Comparison of ENCODE assay signal across 14 mouse cellular contexts in the genomic region with DNA sequence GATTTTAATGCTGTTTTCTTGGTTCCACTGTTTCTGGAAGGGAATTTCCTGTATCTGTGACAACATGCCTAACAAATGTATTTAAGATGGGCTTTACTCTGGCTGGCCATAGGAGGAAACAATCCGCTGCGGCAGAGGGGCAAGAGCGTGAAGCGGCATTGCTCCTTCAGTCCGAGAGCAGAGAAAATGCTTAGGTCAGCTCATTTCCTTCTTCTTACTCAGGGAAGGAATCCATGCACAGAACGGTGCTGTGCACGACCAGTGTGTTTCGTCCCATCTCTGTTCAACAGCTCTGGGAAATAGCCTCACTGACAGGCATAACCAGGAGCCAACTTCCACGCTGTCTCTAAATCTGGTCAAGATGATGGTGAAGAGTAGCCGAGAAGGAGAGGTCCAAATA. TPM values are rescaled to one million over a fixed set of nuclear protein-coding genes. Genes with fewer than 3 reads are reported as not detected.
DNase-seq lines count a peak whose midpoint lies in the region; ATAC-seq and TF ChIP-seq lines count a peak whose summit lies in the region.
"Had no signal": no experiment of that assay in that cellular context is flagged by ENCODE, and none has a peak within 500 bp of the region (broad histone marks: within the 10 kb centered on the region; RNA-seq: fewer than 3 reads in every experiment).

No protein-coding gene starts in this region.

- TF ChIP-seq POLR2A in CH12.LX (IDR thresholded peaks at IDR 0.05; ENCODE audit: low read depth, low read length): no peak
- TF ChIP-seq POLR2A in kidney, adult 2 months (IDR thresholded peaks at IDR 0.05; ENCODE audit: low read depth, low read length): no peak

- dilution Hi-C loops in CH12.LX (cut with MboI; ENCODE audit: extremely low pct_ligation_motif_present, extremely low pct_unique_long_range_greater_than_20kb, low sequenced_read_pairs): no loop called here

- no peak for TF ChIP-seq RAD21 in CH12.LX (IDR thresholded peaks at IDR 0.05; ENCODE audit: low read depth, low read length)

- in situ Hi-C loops in CH12.LX (cut with MboI; ENCODE audit: low pct_ligation_motif_present, low pct_unique_long_range_greater_than_20kb, low sequenced_read_pairs) (no loop called here), ES-E14 (cut with MboI; ENCODE audit: low sequenced_read_pairs in 2 of 2, unreplicated experiment in 2 of 2) (no loop called here)

- no peak overlapping the region for H3K4me3 ChIP-seq in lung, embryonic 15.5 days
- H3K4me3 ChIP-seq in CH12.LX (replicated peaks in 1 of 3; ENCODE audit: low read depth in 2 of 3, low read length in 2 of 3, poor library complexity in 1 of 3): no peak overlapping the region
- H3K4me3 ChIP-seq in ES-E14 (ENCODE audit: insufficient read depth in 1 of 2, low read depth in 1 of 2, low read length in 2 of 2, poor library complexity in 1 of 2, severe bottlenecking in 1 of 2): no peak overlapping the region
- H3K4me3 ChIP-seq in stomach, postnatal 0 days (ENCODE audit: low read depth, low read length): no peak overlapping the region
- no peak overlapping the region for H3K4me3 ChIP-seq in kidney, adult 2 months (ENCODE audit: insufficient read depth, low read depth, low read length)
- H3K4me3 ChIP-seq: embryonic facial prominence, embryonic 10.5 days; forebrain, embryonic 13.5 days; heart, embryonic 13.5 days; hindbrain, embryonic 15.5 days had no signal

- DNase-seq in lung, postnatal 25 days (ENCODE audit: low spot score): no peak
- DNase-seq in CH12.LX (ENCODE audit: extremely low read depth) (no peak), ES-E14 (ENCODE audit: low read depth, low spot score) (no peak)
- DNase-seq in stomach, postnatal 0 days (ENCODE audit: low spot score): no peak
- DNase-seq in kidney, adult 2 months: no peak
- DNase-seq: adrenal gland, postnatal 25 days; cerebellum, adult 2 months; cerebellum, postnatal 10 days; forebrain, postnatal 0 days had no signal

- H3K27ac ChIP-seq in lung, embryonic 15.5 days: no peak overlapping the region
- H3K27ac ChIP-seq in CH12.LX (ENCODE audit: insufficient read depth, low read depth) (no peak overlapping the region), ES-E14 (ENCODE audit: insufficient read depth, low read depth, low read length, poor library complexity, severe bottlenecking) (no peak overlapping the region)
- no peak overlapping the region for H3K27ac ChIP-seq in stomach, postnatal 0 days (replicated peaks)
- no peak overlapping the region for H3K27ac ChIP-seq in kidney, adult 2 months (ENCODE audit: insufficient read depth, low read depth, low read length)
- H3K27ac ChIP-seq: embryonic facial prominence, embryonic 10.5 days; forebrain, embryonic 13.5 days; heart, embryonic 13.5 days; hindbrain, embryonic 15.5 days had no signal

- no peaks in the 10 kb centered on the region for H3K36me3 ChIP-seq in lung, embryonic 15.5 days
- H3K36me3 ChIP-seq in CH12.LX (replicated peaks in 1 of 2; ENCODE audit: control insufficient read depth in 1 of 2, insufficient read depth in 1 of 2, low read length in 1 of 2) (no peaks in the 10 kb centered on the region), ES-E14 (ENCODE audit: control insufficient read depth, insufficient read depth, low read length, poor library complexity, severe bottlenecking) (no peaks in the 10 kb centered on the region)
- no peaks in the 10 kb centered on the region for H3K36me3 ChIP-seq in stomach, postnatal 0 days (ENCODE audit: control insufficient read depth, insufficient read depth, low read length)
- H3K36me3 ChIP-seq in kidney, adult 2 months (ENCODE audit: control insufficient read depth, insufficient read depth, low read length): no peaks in the 10 kb centered on the region
- H3K36me3 ChIP-seq: embryonic facial prominence, embryonic 10.5 days; heart, embryonic 13.5 days; hindbrain, embryonic 15.5 days had no signal

- H3K9me3 ChIP-seq in lung, embryonic 15.5 days: no peaks in the 10 kb centered on the region
- H3K9me3 ChIP-seq in CH12.LX (replicated peaks; ENCODE audit: low read length) (peaks cover 5% of the 10 kb centered on the region), ES-E14 (ENCODE audit: control insufficient read depth, insufficient read depth, low read depth, low read length) (no peaks in the 10 kb centered on the region)
- H3K9me3 ChIP-seq in stomach, postnatal 0 days (ENCODE audit: control insufficient read depth, low read length): no peaks in the 10 kb centered on the region
- H3K9me3 ChIP-seq: embryonic facial prominence, embryonic 10.5 days; forebrain, embryonic 13.5 days; heart, embryonic 13.5 days; hindbrain, embryonic 15.5 days had no signal

- no peak for ATAC-seq in lung, embryonic 15.5 days (ENCODE audit: borderline replicate concordance, extremely low read depth, low FRiP score, low TSS enrichment)
- no peak for ATAC-seq in stomach, postnatal 0 days (ENCODE audit: low FRiP score, low TSS enrichment)
- ATAC-seq: forebrain, embryonic 13.5 days; forebrain, postnatal 0 days had no signal

- no peaks in the 10 kb centered on the region for H3K27me3 ChIP-seq in lung, embryonic 15.5 days
- H3K27me3 ChIP-seq in CH12.LX (replicated peaks): no peaks in the 10 kb centered on the region
- H3K27me3 ChIP-seq in stomach, postnatal 0 days (ENCODE audit: control insufficient read depth, insufficient read depth, low read length): no peaks in the 10 kb centered on the region
- H3K27me3 ChIP-seq in kidney, adult 2 months (replicated peaks; ENCODE audit: control insufficient read depth, insufficient read depth, low read length): no peaks in the 10 kb centered on the region
- H3K27me3 ChIP-seq: heart, embryonic 13.5 days; hindbrain, embryonic 15.5 days had no signal

- H3K4me1 ChIP-seq in lung, embryonic 15.5 days: peaks cover 9% of the 10 kb centered on the region; the same call in 1 of the 2 replicates
- H3K4me1 ChIP-seq in CH12.LX (ENCODE audit: control insufficient read depth in 1 of 2, insufficient read depth in 2 of 2): peaks cover 0 to 14% of the 10 kb centered on the region in 2 experiments; a peak in 2 of 4 replicates
- H3K4me1 ChIP-seq in ES-E14 (ENCODE audit: control insufficient read depth in 2 of 2, insufficient read depth in 2 of 2, low read length in 2 of 2, poor library complexity in 1 of 2): no peaks in the 10 kb centered on the region
- H3K4me1 ChIP-seq in stomach, postnatal 0 days (replicated peaks; ENCODE audit: control insufficient read depth, insufficient read depth): no peaks in the 10 kb centered on the region
- no peaks in the 10 kb centered on the region for H3K4me1 ChIP-seq in kidney, adult 2 months (ENCODE audit: control insufficient read depth, insufficient read depth, low read length)

- TF ChIP-seq CTCF in CH12.LX (conservative IDR thresholded peaks at IDR 0.05 in 1 of 2, IDR thresholded peaks at IDR 0.05 in 1 of 2; ENCODE audit: low read depth in 2 of 2, low read length in 2 of 2): no peak
- no peak for TF ChIP-seq CTCF in stomach, postnatal 0 days (IDR thresholded peaks at IDR 0.05; ENCODE audit: low read depth)
- no peak for TF ChIP-seq CTCF in kidney, adult 2 months (conservative IDR thresholded peaks at IDR 0.05; ENCODE audit: insufficient read depth, insufficient read length, low read depth, low read length)

- no peak overlapping the region for H3K9ac ChIP-seq in lung, embryonic 15.5 days
- no peak overlapping the region for H3K9ac ChIP-seq in CH12.LX (ENCODE audit: insufficient read depth, low read depth)
- H3K9ac ChIP-seq in ES-E14 (ENCODE audit: insufficient read depth, low read depth, low read length, poor library complexity, severe bottlenecking): no peak overlapping the region
- H3K9ac ChIP-seq in stomach, postnatal 0 days (ENCODE audit: low read length): no peak overlapping the region
- H3K9ac ChIP-seq: forebrain, embryonic 13.5 days; forebrain, postnatal 0 days; heart, embryonic 13.5 days; hindbrain, embryonic 15.5 days had no signal

- WGBS in lung, embryonic 15.5 days: 76% methylated on average over 10 of the region's 10 CpGs
- 69% methylated on average over 10 of the region's 10 CpGs for WGBS in stomach, postnatal 0 days
- WGBS in kidney, adult 2 months: 76% methylated on average over 10 of the region's 10 CpGs

- H3K79me2 ChIP-seq in CH12.LX (replicated peaks; ENCODE audit: control insufficient read depth, extremely low read depth, insufficient read depth, poor library complexity, severe bottlenecking): no peaks in the 10 kb centered on the region

- TF ChIP-seq EP300 in CH12.LX (IDR thresholded peaks at IDR 0.05; ENCODE audit: low read length): no peak
- TF ChIP-seq EP300 in stomach, postnatal 0 days (optimal IDR thresholded peaks at IDR 0.05): no peak

- 0 out of 2 replicates have a peak overlapping the region, but pooled peaks have one; percentile 7 for H3K4me2 ChIP-seq in lung, embryonic 15.5 days
- H3K4me2 ChIP-seq in CH12.LX (ENCODE audit: insufficient read depth, low read depth, poor library complexity, severe bottlenecking): no peak overlapping the region
- peak overlapping the region; percentile 33 for H3K4me2 ChIP-seq in stomach, postnatal 0 days (replicated peaks; ENCODE audit: low read depth)
- H3K4me2 ChIP-seq: forebrain, embryonic 13.5 days; heart, embryonic 13.5 days; hindbrain, embryonic 15.5 days had no signal

TF ChIP-seq in CH12.LX, 34 proteins besides CTCF, POLR2A, EP300 and RAD21:
- TF ChIP-seq MAFK (IDR thresholded peaks at IDR 0.05; ENCODE audit: insufficient replicate concordance, low read length): peak; percentile 77
- TF ChIP-seq ZNF384 (IDR thresholded peaks at IDR 0.05; ENCODE audit: low read depth, low read length): no peak
TF ChIP-seq in CH12.LX: peak in this region for 1.

TF ChIP-seq in ES-E14, 5 proteins besides CTCF, POLR2A, EP300 and RAD21:
- TF ChIP-seq MAFK (IDR thresholded peaks at IDR 0.05; ENCODE audit: insufficient read depth, low read depth, low read length) (peak; percentile 91), CHD2 (IDR thresholded peaks at IDR 0.05; ENCODE audit: low read depth, low read length) (no peak)
TF ChIP-seq in ES-E14: peak in this region for 1.

RNA-seq across cellular contexts. Expression of a gene that starts 37.9 kb away (rescaled TPM):
- polyA plus RNA-seq in lung, embryonic 15.5 days (2015; fragmentation: Nextera tagmentation; extraction: Ambion mirVana): 32.7 and 39.6 TPM in 2 replicates
- total RNA-seq in CH12.LX (2012; rRNA removed) (9.3 and 10.3 TPM in 2 replicates), CH12.LX (2014; rRNA removed) (16.5 and 20.7 TPM in 2 replicates), ES-E14 (2012; rRNA removed) (24.5 and 26.9 TPM in 2 replicates)
- 19.8 and 20.5 TPM in 2 replicates for polyA plus RNA-seq in CH12.LX (2012; ENCODE audit: insufficient read length, low read depth)
- 32.6 and 33.1 TPM in 2 replicates for polyA plus RNA-seq in stomach, postnatal 0 days (2015; fragmentation: Nextera tagmentation; extraction: Ambion mirVana)
- polyA plus RNA-seq in kidney, adult 2 months (2012; rRNA removed): 7.8 and 8.6 TPM in 2 replicates
